Mouse (Mus musculus) liver, embryonic 14.5 days (tissue): ENCODE results near the gene Ppfia2.

ENCODE experiments used
- CTCF ChIP-seq: IDR thresholded peaks from 2 replicates; pipeline ENCODE4 v1.5.1; 2016; ENCODE audit warnings: antibody characterized with exemption, low read depth, control low read depth
- EP300 ChIP-seq: IDR thresholded peaks from 2 replicates; pipeline ENCODE4 v1.6.1; 2016; ENCODE audit warnings: antibody characterized with exemption, low read depth

- no peak for TF ChIP-seq EP300
- TF ChIP-seq CTCF, result no peak
These were observed 266.3 kb downstream of the Ppfia2 start for GRCm38 (mm10) chr10:106736230-106737063.
